Mouse (Mus musculus): ENCODE data around the gene Cidec. TPM values are rescaled to one million over a fixed set of nuclear protein-coding genes. Genes with fewer than 3 reads are reported as not detected.

Cidec gene
- polyA plus RNA-seq, 1 experiment, result not detected

- Histone ChIP-seq H3K27me3 (ENCODE audit: control insufficient read depth, insufficient read depth, insufficient read length) (no peaks in the 10 kb centered on the region), H3K36me3 (ENCODE audit: control insufficient read depth, insufficient read depth) (peaks cover 14% of the 10 kb centered on the region), H3ac (ENCODE audit: control insufficient read depth, insufficient read length) (no peak overlapping the region), H3K4me2 (ENCODE audit: low read depth) (no peak overlapping the region), H3K4me3 (no peak overlapping the region), H3K79me2 (ENCODE audit: control insufficient read depth, insufficient read depth) (no peaks in the 10 kb centered on the region)
- no peak for TF ChIP-seq TCF3 (IDR thresholded peaks at IDR 0.05; ENCODE audit: insufficient read length, low read depth)
- TF ChIP-seq CEBPB (IDR thresholded peaks at IDR 0.05; ENCODE audit: insufficient read depth, poor library complexity, severe bottlenecking), result no peak
- TF ChIP-seq MAX (IDR thresholded peaks at IDR 0.05; ENCODE audit: low read depth), result no peak
- no peak for TF ChIP-seq USF1 (IDR thresholded peaks at IDR 0.05; ENCODE audit: low read depth)
- TF ChIP-seq POLR2AphosphoS2 (IDR thresholded peaks at IDR 0.05; ENCODE audit: insufficient read length, low read depth), result no peak
- TF ChIP-seq MYOG (IDR thresholded peaks at IDR 0.05; ENCODE audit: control insufficient read depth in 1 of 3, insufficient read depth in 1 of 3, insufficient read length in 2 of 3, low read depth in 2 of 3), result no peak
- no peak for TF ChIP-seq MYOD1 (IDR thresholded peaks at IDR 0.05; ENCODE audit: control insufficient read depth in 1 of 3, insufficient read length in 2 of 3, low read depth in 2 of 3)
- TF ChIP-seq SRF (IDR thresholded peaks at IDR 0.05; ENCODE audit: control insufficient read depth, insufficient read length, low read depth), result no peak
- TF ChIP-seq E2F4 (IDR thresholded peaks at IDR 0.05; ENCODE audit: insufficient read depth), result no peak
Observed at GRCm38 (mm10) chr6:113396270-113397030, 39.1 kb downstream of the Cidec start.

- no peak overlapping the region for H3K4me2 ChIP-seq (ENCODE audit: low read depth)
- no peak overlapping the region for H3K4me3 ChIP-seq
- no peaks in the 10 kb centered on the region for H3K79me2 ChIP-seq (ENCODE audit: control insufficient read depth, insufficient read depth)
- no peak overlapping the region for H3ac ChIP-seq (ENCODE audit: control insufficient read depth, insufficient read length)
- H3K27me3 ChIP-seq (ENCODE audit: control insufficient read depth, insufficient read depth, insufficient read length), result no peaks in the 10 kb centered on the region
- TF ChIP-seq E2F4 (IDR thresholded peaks at IDR 0.05; ENCODE audit: insufficient read depth), result no peak
- H3K36me3 ChIP-seq (ENCODE audit: control insufficient read depth, insufficient read depth), result peaks cover 16% of the 10 kb centered on the region
Observed at GRCm38 (mm10) chr6:113395501-113395900, 40.1 kb downstream of the Cidec start.

- Histone ChIP-seq H3K36me3 (ENCODE audit: control insufficient read depth, insufficient read depth) (peaks cover 23% of the 10 kb centered on the region), H3K79me2 (ENCODE audit: control insufficient read depth, insufficient read depth) (no peaks in the 10 kb centered on the region), H3K27me3 (ENCODE audit: control insufficient read depth, insufficient read depth, insufficient read length) (no peaks in the 10 kb centered on the region), H3K4me2 (ENCODE audit: low read depth) (no peak overlapping the region), H3K4me3 (no peak overlapping the region), H3ac (ENCODE audit: control insufficient read depth, insufficient read length) (no peak overlapping the region)
- no peak for TF ChIP-seq USF1 (IDR thresholded peaks at IDR 0.05; ENCODE audit: low read depth)
- TF ChIP-seq TCF12 (IDR thresholded peaks at IDR 0.05; ENCODE audit: insufficient read depth, poor library complexity, severe bottlenecking), result no peak
- no peak for TF ChIP-seq MAX (IDR thresholded peaks at IDR 0.05; ENCODE audit: low read depth)
- no peak for TF ChIP-seq CEBPB (IDR thresholded peaks at IDR 0.05; ENCODE audit: insufficient read depth, poor library complexity, severe bottlenecking)
- TF ChIP-seq REST (IDR thresholded peaks at IDR 0.05; ENCODE audit: insufficient read depth, insufficient read length), result no peak
- no peak for TF ChIP-seq TCF3 (IDR thresholded peaks at IDR 0.05; ENCODE audit: insufficient read length, low read depth)
Observed at GRCm38 (mm10) chr6:113394811-113395210, 40.7 kb downstream of the Cidec start.

GRCm38 (mm10) chr6:113393951-113394350 is 41.6 kb downstream of the Cidec start:
- no peak overlapping the region for H3K4me2 ChIP-seq (ENCODE audit: low read depth)
- no peak overlapping the region for H3ac ChIP-seq (ENCODE audit: control insufficient read depth, insufficient read length)
- no peaks in the 10 kb centered on the region for H3K27me3 ChIP-seq (ENCODE audit: control insufficient read depth, insufficient read depth, insufficient read length)
- TF ChIP-seq SRF (IDR thresholded peaks at IDR 0.05; ENCODE audit: control insufficient read depth, insufficient read length, low read depth), result no peak
- TF ChIP-seq TCF12 (IDR thresholded peaks at IDR 0.05; ENCODE audit: insufficient read depth, poor library complexity, severe bottlenecking), result no peak
- no peak for TF ChIP-seq CEBPB (IDR thresholded peaks at IDR 0.05; ENCODE audit: insufficient read depth, poor library complexity, severe bottlenecking)
- no peak for TF ChIP-seq USF1 (IDR thresholded peaks at IDR 0.05; ENCODE audit: low read depth)
- peaks cover 27% of the 10 kb centered on the region for H3K36me3 ChIP-seq (ENCODE audit: control insufficient read depth, insufficient read depth)
- no peak overlapping the region for H3K4me3 ChIP-seq
- no peaks in the 10 kb centered on the region for H3K79me2 ChIP-seq (ENCODE audit: control insufficient read depth, insufficient read depth)

- H3ac ChIP-seq (ENCODE audit: control insufficient read depth, insufficient read length), result no peak overlapping the region
- peak; percentile 61 for TF ChIP-seq POLR2AphosphoS2 (IDR thresholded peaks at IDR 0.05; ENCODE audit: insufficient read length, low read depth)
- TF ChIP-seq E2F4 (IDR thresholded peaks at IDR 0.05; ENCODE audit: insufficient read depth), result no peak
- no peaks in the 10 kb centered on the region for H3K79me2 ChIP-seq (ENCODE audit: control insufficient read depth, insufficient read depth)
- peaks cover 22% of the 10 kb centered on the region for H3K36me3 ChIP-seq (ENCODE audit: control insufficient read depth, insufficient read depth)
- H3K4me2 ChIP-seq (ENCODE audit: low read depth), result no peak overlapping the region
- H3K4me3 ChIP-seq, result no peak overlapping the region
- H3K27me3 ChIP-seq (ENCODE audit: control insufficient read depth, insufficient read depth, insufficient read length), result no peaks in the 10 kb centered on the region
Observed at GRCm38 (mm10) chr6:113392387-113393071, 43.0 kb downstream of the Cidec start.

- TF ChIP-seq SRF (IDR thresholded peaks at IDR 0.05; ENCODE audit: control insufficient read depth, insufficient read length, low read depth) (no peak), CEBPB (IDR thresholded peaks at IDR 0.05; ENCODE audit: insufficient read depth, poor library complexity, severe bottlenecking) (no peak), TCF12 (IDR thresholded peaks at IDR 0.05; ENCODE audit: insufficient read depth, poor library complexity, severe bottlenecking) (no peak), REST (IDR thresholded peaks at IDR 0.05; ENCODE audit: insufficient read depth, insufficient read length) (no peak), MYOD1 (IDR thresholded peaks at IDR 0.05; ENCODE audit: control insufficient read depth in 1 of 3, insufficient read length in 2 of 3, low read depth in 2 of 3) (no peak), POLR2A (IDR thresholded peaks at IDR 0.05; ENCODE audit: insufficient read length, low read depth) (no peak), USF1 (IDR thresholded peaks at IDR 0.05; ENCODE audit: low read depth) (no peak)
- Histone ChIP-seq H3ac (ENCODE audit: control insufficient read depth, insufficient read length) (no peak overlapping the region), H3K27me3 (ENCODE audit: control insufficient read depth, insufficient read depth, insufficient read length) (no peaks in the 10 kb centered on the region), H3K36me3 (ENCODE audit: control insufficient read depth, insufficient read depth) (peaks cover 27% of the 10 kb centered on the region), H3K4me2 (ENCODE audit: low read depth) (no peak overlapping the region), H3K79me2 (ENCODE audit: control insufficient read depth, insufficient read depth) (no peaks in the 10 kb centered on the region), H3K4me3 (no peak overlapping the region)
Observed at GRCm38 (mm10) chr6:113392015-113392386, 43.6 kb downstream of the Cidec start.

All from myocyte (in vitro differentiated cells).